Mouse (Mus musculus): Measurements from ENCODE around the gene Omg. TPM values are rescaled to one million over a fixed set of nuclear protein-coding genes. Genes with fewer than 3 reads are reported as not detected.

Gene Omg
- polyA plus RNA-seq, 1 experiment = not detected

DNA sequence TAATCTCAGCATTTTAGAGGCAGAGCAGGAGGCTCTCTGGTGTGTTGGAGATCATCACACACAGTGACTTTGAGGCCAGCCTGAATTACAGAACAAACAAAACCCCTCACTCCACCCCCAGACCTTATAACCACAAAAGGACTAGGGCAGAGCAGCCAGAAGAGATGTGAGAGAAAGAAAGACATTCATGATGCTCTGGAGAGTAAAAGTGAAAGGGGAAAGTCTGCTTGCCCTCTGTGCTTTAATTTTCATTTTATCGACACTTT, 20.4 kb upstream of the Omg start:
- Histone ChIP-seq H3K4me1 (ENCODE audit: control insufficient read depth, insufficient read depth, insufficient read length, low read length) (no peaks in the 10 kb centered on the region), H3K4me3 (ENCODE audit: insufficient read depth, low read depth, low read length) (no peak overlapping the region), H3K27ac (replicated peaks; ENCODE audit: low read depth, low read length) (peak overlapping the region; percentile 49; the same call in 1 of the 2 replicates)

GRCm38 (mm10) chr11:79523560-79524309, 19.9 kb upstream of the Omg start, which contains the start of gene Evi2b:
Evi2b (minus strand) TSS chr11:79523762.
- H3K27ac ChIP-seq (replicated peaks; ENCODE audit: low read depth, low read length) = peak within 1 kb of the TSS; percentile 49; the same call in 1 of the 2 replicates
- peak within 1 kb of the TSS; percentile 39; the same call in 1 of the 2 replicates for H3K4me3 ChIP-seq (ENCODE audit: insufficient read depth, low read depth, low read length)
- H3K4me1 ChIP-seq (ENCODE audit: control insufficient read depth, insufficient read depth, insufficient read length, low read length) = no peaks in the 10 kb centered on the region

- H3K27ac ChIP-seq (replicated peaks; ENCODE audit: low read depth, low read length) = no peak overlapping the region
- H3K4me3 ChIP-seq (ENCODE audit: insufficient read depth, low read depth, low read length) = no peak overlapping the region
Observed at GRCm38 (mm10) chr11:79522944-79523343, 19.1 kb upstream of the Omg start.

GRCm38 (mm10) chr11:79521930-79522329, 18.0 kb upstream of the Omg start:
- Histone ChIP-seq H3K27ac (replicated peaks; ENCODE audit: low read depth, low read length) (no peak overlapping the region), H3K4me3 (ENCODE audit: insufficient read depth, low read depth, low read length) (no peak overlapping the region), H3K4me1 (ENCODE audit: control insufficient read depth, insufficient read depth, insufficient read length, low read length) (no peaks in the 10 kb centered on the region)

More at GRCm38 (mm10) chr11:79522944-79523343, 19.1 kb upstream of the Omg start:
- H3K4me1 ChIP-seq (ENCODE audit: control insufficient read depth, insufficient read depth, insufficient read length, low read length) = no peaks in the 10 kb centered on the region

DNA sequence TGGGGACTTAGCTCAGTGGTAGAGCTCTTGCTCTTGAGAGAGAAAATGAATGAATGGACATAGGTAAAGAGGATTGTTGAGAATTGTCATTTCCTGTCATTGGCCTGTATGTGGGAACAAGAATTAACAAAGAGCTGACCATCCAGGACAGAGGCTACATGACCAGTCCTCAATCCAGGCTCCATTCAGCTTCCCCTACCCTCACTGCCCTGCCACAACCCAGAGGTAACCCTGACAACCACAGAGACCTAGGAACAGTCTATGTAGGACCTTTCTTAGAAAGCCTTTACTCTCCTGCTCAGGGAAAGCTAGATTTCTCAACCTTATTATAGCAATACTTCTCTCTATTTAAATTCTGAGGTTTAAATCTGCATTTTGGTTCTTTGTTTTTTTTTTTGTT, 16.9 kb upstream of the Omg start:
- no peak overlapping the region for H3K27ac ChIP-seq (replicated peaks; ENCODE audit: low read depth, low read length)
- no peak overlapping the region for H3K4me3 ChIP-seq (ENCODE audit: insufficient read depth, low read depth, low read length)
- H3K4me1 ChIP-seq (ENCODE audit: control insufficient read depth, insufficient read depth, insufficient read length, low read length) = no peaks in the 10 kb centered on the region

DNA sequence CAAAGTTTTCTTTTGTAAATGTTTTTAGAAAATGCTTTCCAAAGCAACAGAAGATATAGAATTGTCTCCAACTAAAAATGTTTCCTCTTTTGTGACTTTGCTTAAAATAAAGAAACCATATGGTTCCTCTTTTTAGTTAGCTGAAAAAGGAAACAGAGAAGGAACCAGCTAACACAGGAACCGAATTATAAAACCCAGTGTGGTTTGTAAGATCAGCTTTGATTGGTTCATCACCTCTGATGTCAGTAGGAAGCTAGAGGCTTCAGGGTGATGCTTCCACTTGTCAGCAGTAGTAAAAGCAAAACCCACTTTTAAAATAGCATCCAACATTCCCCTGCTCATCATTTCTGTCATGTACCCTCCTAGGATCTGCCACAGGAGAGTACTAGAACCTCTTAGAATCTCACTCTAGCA, 16.0 kb upstream of the Omg start:
- Histone ChIP-seq H3K4me3 (ENCODE audit: insufficient read depth, low read depth, low read length) (no peak overlapping the region), H3K27ac (replicated peaks; ENCODE audit: low read depth, low read length) (no peak overlapping the region), H3K4me1 (ENCODE audit: control insufficient read depth, insufficient read depth, insufficient read length, low read length) (no peaks in the 10 kb centered on the region)

- no peak overlapping the region for H3K4me3 ChIP-seq (ENCODE audit: insufficient read depth, low read depth, low read length)
- no peaks in the 10 kb centered on the region for H3K4me1 ChIP-seq (ENCODE audit: control insufficient read depth, insufficient read depth, insufficient read length, low read length)
- peak overlapping the region; percentile 31; the same call in 1 of the 2 replicates for H3K27ac ChIP-seq (replicated peaks; ENCODE audit: low read depth, low read length)
Observed at GRCm38 (mm10) chr11:79519299-79519698, 15.4 kb upstream of the Omg start.

- Histone ChIP-seq H3K4me1 (ENCODE audit: control insufficient read depth, insufficient read depth, insufficient read length, low read length) (no peaks in the 10 kb centered on the region), H3K4me3 (ENCODE audit: insufficient read depth, low read depth, low read length) (no peak overlapping the region), H3K27ac (replicated peaks; ENCODE audit: low read depth, low read length) (no peak overlapping the region)
Observed at GRCm38 (mm10) chr11:79515798-79516197, 11.9 kb upstream of the Omg start.

DNA sequence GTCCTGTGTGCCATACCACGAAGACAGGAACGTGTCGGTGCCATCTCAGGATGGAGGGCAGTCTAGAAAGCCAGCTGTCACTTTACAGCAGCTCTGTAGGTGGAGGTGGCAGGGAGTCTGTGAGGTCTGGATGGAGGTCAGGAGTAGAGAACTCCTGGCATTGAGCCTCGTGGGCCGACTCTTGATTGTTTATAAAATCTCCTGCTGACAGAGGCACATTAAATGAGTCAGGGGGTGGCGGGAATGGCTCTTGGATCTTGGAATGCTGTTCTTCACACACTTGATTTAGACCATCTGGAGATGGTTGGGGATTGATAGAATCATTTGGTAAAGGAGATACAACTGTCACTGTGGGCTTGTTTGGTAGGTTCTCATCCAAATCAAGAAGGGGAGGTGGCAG, 11.4 kb upstream of the Omg start:
- H3K27ac ChIP-seq (replicated peaks; ENCODE audit: low read depth, low read length) = no peak overlapping the region
- no peak overlapping the region for H3K4me3 ChIP-seq (ENCODE audit: insufficient read depth, low read depth, low read length)
- no peaks in the 10 kb centered on the region for H3K4me1 ChIP-seq (ENCODE audit: control insufficient read depth, insufficient read depth, insufficient read length, low read length)

DNA sequence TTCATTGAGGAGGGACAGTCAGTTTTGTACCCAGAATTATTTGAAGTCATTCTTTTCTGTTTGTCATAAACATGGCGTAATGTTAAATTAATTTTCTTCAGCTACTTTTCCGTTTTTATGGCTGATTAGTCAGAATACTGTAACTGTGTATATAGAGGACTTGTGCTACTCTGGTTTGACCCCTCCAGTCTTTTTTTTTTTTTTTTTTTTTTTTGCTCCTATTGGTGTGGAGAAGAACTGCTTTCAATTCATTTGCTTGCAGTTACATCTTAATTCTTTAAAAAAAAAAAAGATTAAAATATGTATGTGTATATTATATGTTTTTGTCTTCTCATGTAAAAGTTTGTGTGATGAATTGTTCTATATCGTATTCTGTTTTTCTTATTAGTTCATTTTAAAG, 8.1 kb upstream of the Omg start:
- Histone ChIP-seq H3K4me3 (ENCODE audit: insufficient read depth, low read depth, low read length) (no peak overlapping the region), H3K27ac (replicated peaks; ENCODE audit: low read depth, low read length) (no peak overlapping the region), H3K4me1 (ENCODE audit: control insufficient read depth, insufficient read depth, insufficient read length, low read length) (no peaks in the 10 kb centered on the region)

DNA sequence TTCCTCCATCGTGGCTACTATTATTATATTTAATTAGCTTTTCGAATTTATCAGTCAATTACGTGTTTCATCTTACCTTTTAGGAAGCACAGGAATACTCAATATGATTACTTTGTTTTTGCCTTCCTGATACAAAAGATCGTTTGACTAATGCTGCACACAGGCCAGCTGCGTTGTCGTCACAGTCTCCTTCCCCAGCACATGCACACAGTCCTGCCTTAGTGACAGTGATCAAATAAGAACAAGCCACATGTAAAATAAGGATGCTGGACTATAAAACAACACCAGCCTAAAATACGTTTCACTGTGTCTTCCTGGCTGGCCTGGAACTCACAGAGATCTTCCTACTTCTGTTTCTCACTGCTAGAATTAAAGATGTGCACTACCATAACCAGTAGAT, 622 bp upstream of the Omg start:
- Histone ChIP-seq H3K4me1 (ENCODE audit: control insufficient read depth, insufficient read depth, insufficient read length, low read length) (no peaks in the 10 kb centered on the region), H3K4me3 (ENCODE audit: insufficient read depth, low read depth, low read length) (no peak overlapping the region), H3K27ac (replicated peaks; ENCODE audit: low read depth, low read length) (no peak overlapping the region)

GRCm38 (mm10) chr11:79502917-79503316, 967 bp downstream of the Omg start:
- H3K27ac ChIP-seq (replicated peaks; ENCODE audit: low read depth, low read length) = no peak overlapping the region
- H3K4me3 ChIP-seq (ENCODE audit: insufficient read depth, low read depth, low read length) = no peak overlapping the region
- H3K4me1 ChIP-seq (ENCODE audit: control insufficient read depth, insufficient read depth, insufficient read length, low read length) = no peaks in the 10 kb centered on the region

DNA sequence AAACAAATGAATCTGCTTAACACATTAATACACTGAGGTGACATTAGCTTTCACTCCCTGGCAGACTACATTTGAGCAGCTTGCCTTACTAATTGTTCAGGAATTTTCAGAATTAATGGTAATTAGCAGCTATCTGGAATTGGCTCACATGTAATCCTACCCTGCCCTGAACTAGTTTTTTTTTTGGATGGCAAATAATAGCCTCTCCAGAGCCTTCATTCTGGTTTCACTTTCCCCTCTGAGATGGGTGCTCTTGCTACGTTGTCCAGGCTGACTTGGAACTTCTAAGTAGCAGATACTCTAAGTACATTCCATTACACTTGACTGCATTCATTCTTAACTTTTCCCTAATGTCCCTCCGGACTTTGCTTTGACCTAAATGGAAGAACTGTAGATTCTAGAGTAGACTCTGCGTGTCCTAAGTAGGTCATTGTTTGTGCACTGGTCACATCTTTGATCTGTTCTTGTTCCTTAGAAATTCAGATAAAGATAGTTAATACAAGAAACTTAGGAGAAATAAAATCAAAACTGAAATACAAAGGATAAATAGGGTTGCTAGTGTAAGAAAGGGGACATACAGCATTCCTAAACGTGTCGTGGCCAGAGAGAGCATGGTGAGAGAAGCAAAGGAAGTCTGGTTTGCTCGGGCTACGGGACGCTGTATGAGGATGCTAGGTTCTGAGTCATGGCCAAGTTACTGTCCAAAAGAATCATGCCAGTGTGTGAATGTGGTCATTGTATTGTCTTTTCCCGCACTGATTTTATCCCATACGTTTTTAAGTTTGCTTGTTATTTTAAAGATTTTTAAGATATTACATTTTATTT, 8.7 kb downstream of the Omg start:
- no peaks in the 10 kb centered on the region; the same call in 1 of the 2 replicates for H3K4me1 ChIP-seq (ENCODE audit: control insufficient read depth, insufficient read depth, insufficient read length, low read length)
- H3K27ac ChIP-seq (replicated peaks; ENCODE audit: low read depth, low read length) = no peak overlapping the region; the same call in 1 of the 2 replicates
- H3K4me3 ChIP-seq (ENCODE audit: insufficient read depth, low read depth, low read length) = peak overlapping the region; percentile 23; the same call in 1 of the 2 replicates

DNA sequence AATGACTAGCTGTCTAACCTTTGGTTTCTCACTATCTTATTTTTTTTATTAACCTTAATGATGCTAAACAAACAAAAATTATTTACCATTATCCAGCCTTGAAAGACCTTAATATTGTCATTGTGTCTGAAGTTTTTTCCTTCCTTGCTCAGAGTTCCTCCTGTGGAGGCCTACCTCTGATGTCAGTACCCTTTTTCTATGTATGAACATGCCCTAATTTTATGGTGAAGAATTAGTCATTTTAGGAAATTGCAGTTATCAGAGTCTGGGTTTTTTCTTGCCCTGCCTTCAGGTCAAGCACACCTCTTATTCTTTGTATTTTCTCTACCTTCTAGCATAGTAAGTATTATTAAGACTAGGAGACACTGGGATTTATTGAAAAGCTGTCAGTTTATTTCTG, 19.2 kb downstream of the Omg start:
- Histone ChIP-seq H3K4me3 (ENCODE audit: insufficient read depth, low read depth, low read length) (no peak overlapping the region), H3K4me1 (ENCODE audit: control insufficient read depth, insufficient read depth, insufficient read length, low read length) (no peaks in the 10 kb centered on the region), H3K27ac (replicated peaks; ENCODE audit: low read depth, low read length) (no peak overlapping the region)

GRCm38 (mm10) chr11:79483876-79484528, 19.9 kb downstream of the Omg start:
- Histone ChIP-seq H3K27ac (replicated peaks; ENCODE audit: low read depth, low read length) (no peak overlapping the region), H3K4me3 (ENCODE audit: insufficient read depth, low read depth, low read length) (no peak overlapping the region), H3K4me1 (ENCODE audit: control insufficient read depth, insufficient read depth, insufficient read length, low read length) (no peaks in the 10 kb centered on the region)

All from brown adipose tissue, adult 24 weeks (tissue).